Mouse (Mus musculus) gastrocnemius, postnatal 10 days (tissue): ENCODE data around the gene Anpep. TPM values are rescaled to one million over a fixed set of nuclear protein-coding genes. Genes with fewer than 3 reads are reported as not detected.
"Not testable (repeated sequence)": the region's sequence is repeated elsewhere in the genome, so short reads cannot be mapped to it uniquely, and the experiment has no call there.

Experiments
- DNase-seq: peaks from one replicate; pipeline ENCODE4 v3.0.0; 2021; ENCODE audit warnings: mixed read lengths
- total RNA-seq, 2 experiments: library from RNA; stranded (reverse); gene quantifications; 2 replicates each; pipeline ENCODE4 v1.2.3; 2021

The Anpep gene
- total RNA-seq, 2 experiments from 2014 or later = 11.8 to 22.7 TPM

GRCm38 (mm10) chr7:79810611-79811506, 50.0 kb downstream of the Anpep start, which contains the start of gene Mesp2:
Gene Mesp2, plus strand, starts transcription at chr7:79810727.
- peak; percentile 79 for DNase-seq

- DNase-seq = no peak
Measured at GRCm38 (mm10) chr7:79808561-79808960, 52.3 kb downstream of the Anpep start.

- DNase-seq = no peak
Measured at GRCm38 (mm10) chr7:79803887-79804286, 57.0 kb downstream of the Anpep start.

GRCm38 (mm10) chr7:79802037-79802436, 58.8 kb downstream of the Anpep start:
- DNase-seq = no peak

- no peak for DNase-seq
Measured at GRCm38 (mm10) chr7:79801391-79801790, 59.5 kb downstream of the Anpep start.

- no peak for DNase-seq
Measured at GRCm38 (mm10) chr7:79800336-79800735, 60.5 kb downstream of the Anpep start.

GRCm38 (mm10) chr7:79799506-79799905, 61.4 kb downstream of the Anpep start:
- no peak for DNase-seq

GRCm38 (mm10) chr7:79799048-79799447, 61.8 kb downstream of the Anpep start:
- DNase-seq = peak; percentile 83

GRCm38 (mm10) chr7:79798606-79799005, 62.3 kb downstream of the Anpep start:
- no peak for DNase-seq

GRCm38 (mm10) chr7:79793688-79794087, 67.2 kb downstream of the Anpep start, which contains the start of gene Mesp1:
Gene Mesp1, minus strand, starts transcription at chr7:79793788.
- no peak for DNase-seq

GRCm38 (mm10) chr7:79792635-79793421, 68.0 kb downstream of the Anpep start:
- peak; percentile 43 for DNase-seq

- not testable (repeated sequence) for DNase-seq
Measured at GRCm38 (mm10) chr7:79789812-79790211, 71.0 kb downstream of the Anpep start.

GRCm38 (mm10) chr7:79786295-79786694, 74.6 kb downstream of the Anpep start:
- peak; percentile 72 for DNase-seq

GRCm38 (mm10) chr7:79782516-79782855, 78.4 kb downstream of the Anpep start:
- no peak for DNase-seq

- DNase-seq = no peak
Measured at GRCm38 (mm10) chr7:79781826-79782515, 78.9 kb downstream of the Anpep start.

- DNase-seq = peak; percentile 74
Measured at GRCm38 (mm10) chr7:79780647-79781626, 79.9 kb downstream of the Anpep start.

Other genes with a start within 250 kb of the Anpep start
- not detected for gene Rhcg, start 243.4 kb downstream of the Anpep start, total RNA-seq
- gene Ticrr, start 200.9 kb downstream of the Anpep start, total RNA-seq = 1 to 10 TPM; 1.3 to 2.1 TPM
- 1 to 10 TPM; 2.7 to 3.6 TPM for gene Kif7, start 145.3 kb downstream of the Anpep start, total RNA-seq
- gene Plin1, start 128.2 kb downstream of the Anpep start, total RNA-seq = 10 to 100 TPM; 13.8 to 14.5 TPM
- 1 to 10 TPM; 3.9 to 4.2 TPM for gene Pex11a, start 117.9 kb downstream of the Anpep start, total RNA-seq
- under 1 TPM in 1 of 2 experiments, not detected in 1; 0.11 TPM for gene Wdr93, start 117.9 kb downstream of the Anpep start, total RNA-seq
- not detected for gene Mesp1, start 67.3 kb downstream of the Anpep start, total RNA-seq
- under 1 TPM in 1 of 2 experiments, not detected in 1; 0.19 TPM for gene Mesp2, start 50.3 kb downstream of the Anpep start, total RNA-seq
- 10 to 100 TPM; 20.6 to 21.9 TPM for gene Ap3s2, start 59.6 kb upstream of the Anpep start, total RNA-seq
- gene Arpin, start 74.3 kb upstream of the Anpep start, total RNA-seq = 1 to 10 TPM; 8.1 to 9.2 TPM
- gene Zfp710, start 163.8 kb upstream of the Anpep start, total RNA-seq = 10 to 100 TPM; 14.2 to 16.7 TPM